Mouse (Mus musculus) cerebellum, adult 2 months (tissue): ENCODE measurements around the gene Gm44503.

Experiments used
- CTCF ChIP-seq: fragments of 200-500 bp; IDR thresholded peaks from 2 replicates; pipeline ENCODE4 v1.5.1; 2011; ENCODE audit warnings: low read depth, mild to moderate bottlenecking, control low read depth, low read length, moderate library complexity, borderline replicate concordance; ENCODE audit not compliant: insufficient read depth
- POLR2A ChIP-seq: fragments of 200-500 bp; IDR thresholded peaks from 2 replicates; pipeline ENCODE4 v1.6.1; 2011; ENCODE audit warnings: low read length, control low read depth, borderline replicate concordance; ENCODE audit not compliant: insufficient read depth

DNA sequence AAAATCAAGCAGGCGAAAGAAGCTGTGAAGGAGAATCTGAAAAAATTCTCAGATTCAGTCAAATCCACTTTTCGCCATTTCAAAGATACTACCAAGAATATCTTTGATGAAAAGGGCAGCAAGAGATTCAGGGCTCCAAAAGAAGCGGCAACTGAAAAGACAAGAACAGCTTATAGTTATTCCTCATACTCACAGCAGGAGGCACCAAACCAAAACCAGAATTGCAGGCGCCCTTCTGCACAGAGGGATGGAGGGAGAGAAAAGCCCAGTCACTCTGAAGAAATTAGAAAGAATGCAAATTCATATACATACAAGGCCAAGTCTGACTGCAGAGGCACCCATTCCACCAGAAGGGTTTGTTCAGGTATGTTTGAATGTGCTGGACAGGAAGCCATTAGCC lies 54.0 kb downstream of the Gm44503 start:
- TF ChIP-seq CTCF (no peak), POLR2A (no peak)
